Mouse (Mus musculus) T-helper 17 cell (primary cell): ENCODE results near the gene Gabrr2.

ENCODE experiments used
- in situ Hi-C, 2 experiments: fragments of 300-600 bp; cut with MboI, MseI; formaldehyde crosslinking; loops; 1 replicate in 1 of 2; 2 replicates in 1 of 2; pipeline ENCODE4 v1.15.1; 2025; ENCODE audit warnings: high pct_unique_total_duplicates in 2 of 2

The Gabrr2 gene

GRCm38 (mm10) chr4:33068894-33069293 lies 6.1 kb downstream of the Gabrr2 start:
- in situ Hi-C loops: no loop called here

GRCm38 (mm10) chr4:33070326-33070725 lies 7.5 kb downstream of the Gabrr2 start:
- in situ Hi-C loops: no loop called here

- in situ Hi-C loops: no loop called here
Observed at GRCm38 (mm10) chr4:33071337-33071736, 8.5 kb downstream of the Gabrr2 start.

GRCm38 (mm10) chr4:33072526-33073161 lies 9.8 kb downstream of the Gabrr2 start:
- in situ Hi-C loops: no loop called here

GRCm38 (mm10) chr4:33074406-33074805 lies 11.6 kb downstream of the Gabrr2 start:
- in situ Hi-C loops: no loop called here

- in situ Hi-C loops: no loop called here
Observed at GRCm38 (mm10) chr4:33074851-33075250, 12.1 kb downstream of the Gabrr2 start.

- in situ Hi-C loops: no loop called here
Observed at GRCm38 (mm10) chr4:33075776-33076524, 13.2 kb downstream of the Gabrr2 start.

GRCm38 (mm10) chr4:33077161-33077560 lies 14.4 kb downstream of the Gabrr2 start:
- in situ Hi-C loops: no loop called here

- in situ Hi-C loops: no loop called here
Observed at GRCm38 (mm10) chr4:33077724-33078123, 14.9 kb downstream of the Gabrr2 start.

- in situ Hi-C loops: no loop called here
Observed at GRCm38 (mm10) chr4:33078492-33078891, 15.7 kb downstream of the Gabrr2 start.

GRCm38 (mm10) chr4:33099118-33099694 lies 36.4 kb downstream of the Gabrr2 start:
- in situ Hi-C loops: no loop called here

GRCm38 (mm10) chr4:33109720-33110458 lies 47.1 kb downstream of the Gabrr2 start:
- in situ Hi-C loops: loop anchor here in 1 of 2 experiments (5.0 to 10.0 kb wide), 2 partner anchors 68 to 335 kb away; no protein-coding TSS in a partner anchor

GRCm38 (mm10) chr4:33110845-33111244 lies 48.0 kb downstream of the Gabrr2 start:
- in situ Hi-C loops: loop anchor here in 1 of 2 experiments (5.0 to 10.0 kb wide), 2 partner anchors 69 to 336 kb away; no protein-coding TSS in a partner anchor

- in situ Hi-C loops: loop anchor here in 1 of 2 experiments (5.0 to 10.0 kb wide), 2 partner anchors 69 to 337 kb away; no protein-coding TSS in a partner anchor
Observed at GRCm38 (mm10) chr4:33111358-33111757, 48.6 kb downstream of the Gabrr2 start.

- in situ Hi-C loops: loop anchor here in 1 of 2 experiments (5.0 to 10.0 kb wide), 2 partner anchors 71 to 338 kb away; no protein-coding TSS in a partner anchor
Observed at GRCm38 (mm10) chr4:33112866-33113265, 50.1 kb downstream of the Gabrr2 start.

- in situ Hi-C loops: loop anchor here in 1 of 2 experiments (10.0 kb wide), 1 partner anchor 344 kb away; no protein-coding TSS in a partner anchor
Observed at GRCm38 (mm10) chr4:33119118-33119517, 56.3 kb downstream of the Gabrr2 start.

- in situ Hi-C loops: no loop called here
Observed at GRCm38 (mm10) chr4:33124493-33124892, 61.7 kb downstream of the Gabrr2 start.

- in situ Hi-C loops: no loop called here
Observed at GRCm38 (mm10) chr4:33125409-33126084, 62.7 kb downstream of the Gabrr2 start.

GRCm38 (mm10) chr4:33132221-33132620 lies 69.4 kb downstream of the Gabrr2 start, which contains the start of gene Gabrr1:
Gene Gabrr1, plus strand, starts transcription at chr4:33132521.
- in situ Hi-C loops: loop anchor here in 1 of 2 experiments (5.0 kb wide), 1 partner anchor 165 kb away; no protein-coding TSS in a partner anchor
